Mouse (Mus musculus) liver, embryonic 15.5 days (tissue): ENCODE measurements around the gene Rasgrf1. TPM values are rescaled to one million over a fixed set of nuclear protein-coding genes. Genes with fewer than 3 reads are reported as not detected.

Source experiments
- ATAC-seq: fragments of 200-750 bp; cut with Nextera tagmentation; 2 replicates; pipeline ENCODE4 v1.8.0; 2017; ENCODE audit warnings: moderate number of reproducible peaks, mild to moderate bottlenecking, moderate library complexity; ENCODE audit not compliant: insufficient read depth
- H3K27ac ChIP-seq: fragments of 300-500 bp; sonication (generic); replicated peaks from 2 replicates; pipeline ENCODE4 v1.5.1; 2015; ENCODE audit warnings: mild to moderate bottlenecking, inconsistent platforms
- H3K27me3 ChIP-seq: fragments of 300-500 bp; sonication (generic); 2 replicates; pipeline ENCODE4 v1.6.1; 2015; ENCODE audit warnings: mild to moderate bottlenecking, inconsistent platforms
- H3K36me3 ChIP-seq: fragments of 300-500 bp; sonication (generic); replicated peaks from 2 replicates; pipeline ENCODE4 v1.6.1; 2015; ENCODE audit warnings: moderate library complexity, mild to moderate bottlenecking, inconsistent platforms
- H3K4me1 ChIP-seq: fragments of 300-500 bp; sonication (generic); replicated peaks from 2 replicates; pipeline ENCODE4 v1.6.1; 2015; ENCODE audit warnings: inconsistent platforms
- H3K4me2 ChIP-seq: fragments of 300-500 bp; sonication (generic); 2 replicates; pipeline ENCODE4 v1.6.1; 2015; ENCODE audit warnings: moderate library complexity, mild to moderate bottlenecking, inconsistent platforms
- H3K4me3 ChIP-seq: fragments of 300-500 bp; sonication (generic); replicated peaks from 2 replicates; pipeline ENCODE4 v1.5.1; 2015; ENCODE audit warnings: mild to moderate bottlenecking, inconsistent platforms
- H3K9ac ChIP-seq: fragments of 300-500 bp; sonication (generic); 2 replicates; pipeline ENCODE4 v1.6.1; 2015; ENCODE audit warnings: moderate library complexity, mild to moderate bottlenecking, inconsistent platforms
- H3K9me3 ChIP-seq: fragments of 300-500 bp; sonication (generic); replicated peaks from 2 replicates; pipeline ENCODE4 v1.6.1; 2016; ENCODE audit warnings: inconsistent platforms
- WGBS: fragments of 180-500 bp; shearing (Covaris S2); methylation state at CpG from one replicate; pipeline ENCODE4 v1.1.7; 2015; ENCODE audit warnings: mixed read lengths; ENCODE audit not compliant: insufficient replicate concordance; 5-methylcytosine and 5-hydroxymethylcytosine counted together
- polyA plus RNA-seq: library from polyadenylated mRNA; unstranded; fragments of >200 nt; fragmentation: Nextera tagmentation; extraction: Ambion mirVana; gene quantifications from 2 replicates; pipeline ENCODE4 v1.2.1, GENCODE M21; 2015

Rasgrf1 gene
- polyA plus RNA-seq, 1 experiment from 2014 or later: not detected

GRCm38 (mm10) chr9:89928497-89928896, 18.8 kb downstream of the Rasgrf1 start:
- no peak overlapping the region for H3K27ac ChIP-seq
- H3K4me1 ChIP-seq: no peaks in the 10 kb centered on the region
- no peaks in the 10 kb centered on the region for H3K9me3 ChIP-seq
- H3K27me3 ChIP-seq: no peaks in the 10 kb centered on the region
- H3K9ac ChIP-seq: no peak overlapping the region
- no peak overlapping the region for H3K4me2 ChIP-seq
- no peaks in the 10 kb centered on the region for H3K36me3 ChIP-seq
- H3K4me3 ChIP-seq: no peak overlapping the region
- ATAC-seq: no peak

GRCm38 (mm10) chr9:89940428-89940827, 30.7 kb downstream of the Rasgrf1 start:
- Histone ChIP-seq H3K9ac (no peak overlapping the region), H3K36me3 (no peaks in the 10 kb centered on the region), H3K9me3 (no peaks in the 10 kb centered on the region), H3K27me3 (no peaks in the 10 kb centered on the region), H3K27ac (no peak overlapping the region), H3K4me1 (no peaks in the 10 kb centered on the region), H3K4me2 (no peak overlapping the region), H3K4me3 (no peak overlapping the region)
- WGBS: 27% methylated on average over 1 of the region's 1 CpGs
- ATAC-seq: no peak

GRCm38 (mm10) chr9:89946830-89947229, 37.1 kb downstream of the Rasgrf1 start:
- Histone ChIP-seq H3K4me1 (no peaks in the 10 kb centered on the region), H3K9me3 (no peaks in the 10 kb centered on the region), H3K27me3 (no peaks in the 10 kb centered on the region), H3K4me2 (no peak overlapping the region), H3K9ac (no peak overlapping the region), H3K27ac (no peak overlapping the region), H3K4me3 (no peak overlapping the region), H3K36me3 (no peaks in the 10 kb centered on the region)
- WGBS: 57% methylated on average over 9 of the region's 9 CpGs
- no peak for ATAC-seq

- Histone ChIP-seq H3K4me3 (no peak overlapping the region), H3K4me1 (no peaks in the 10 kb centered on the region), H3K9me3 (no peaks in the 10 kb centered on the region), H3K27ac (no peak overlapping the region), H3K36me3 (no peaks in the 10 kb centered on the region), H3K4me2 (no peak overlapping the region), H3K9ac (no peak overlapping the region), H3K27me3 (no peaks in the 10 kb centered on the region)
- no peak for ATAC-seq
- 42% methylated on average over 5 of the region's 5 CpGs for WGBS
These were observed 38.9 kb downstream of the Rasgrf1 start for GRCm38 (mm10) chr9:89948602-89949001.

- Histone ChIP-seq H3K27me3 (no peaks in the 10 kb centered on the region), H3K36me3 (no peaks in the 10 kb centered on the region), H3K9me3 (no peaks in the 10 kb centered on the region), H3K27ac (no peak overlapping the region), H3K4me2 (no peak overlapping the region), H3K9ac (no peak overlapping the region), H3K4me3 (no peak overlapping the region), H3K4me1 (no peaks in the 10 kb centered on the region)
- ATAC-seq: no peak
- 76% methylated on average over 22 of the region's 22 CpGs for whole genome bisulfite sequencing
These were observed 44.0 kb downstream of the Rasgrf1 start for GRCm38 (mm10) chr9:89953596-89954215.

- no peak overlapping the region for H3K4me2 ChIP-seq
- H3K27ac ChIP-seq: no peak overlapping the region
- H3K4me1 ChIP-seq: no peaks in the 10 kb centered on the region
- 38% methylated on average over 8 of the region's 8 CpGs for WGBS
- H3K4me3 ChIP-seq: no peak overlapping the region
- H3K27me3 ChIP-seq: no peaks in the 10 kb centered on the region
- H3K9ac ChIP-seq: no peak overlapping the region
- H3K9me3 ChIP-seq: no peaks in the 10 kb centered on the region
- ATAC-seq: no peak
- no peaks in the 10 kb centered on the region for H3K36me3 ChIP-seq
These were observed 45.3 kb downstream of the Rasgrf1 start for GRCm38 (mm10) chr9:89954860-89955479.

- H3K9ac ChIP-seq: no peak overlapping the region
- no peaks in the 10 kb centered on the region for H3K36me3 ChIP-seq
- no peaks in the 10 kb centered on the region for H3K4me1 ChIP-seq
- WGBS: 54% methylated on average over 2 of the region's 2 CpGs
- ATAC-seq: no peak
- H3K27ac ChIP-seq: no peak overlapping the region
- no peak overlapping the region for H3K4me3 ChIP-seq
- no peak overlapping the region for H3K4me2 ChIP-seq
- H3K9me3 ChIP-seq: no peaks in the 10 kb centered on the region
- no peaks in the 10 kb centered on the region for H3K27me3 ChIP-seq
These were observed 49.3 kb downstream of the Rasgrf1 start for GRCm38 (mm10) chr9:89958959-89959358.

GRCm38 (mm10) chr9:89964091-89964490, 54.4 kb downstream of the Rasgrf1 start:
- Histone ChIP-seq H3K9ac (no peak overlapping the region), H3K36me3 (no peaks in the 10 kb centered on the region), H3K4me1 (no peaks in the 10 kb centered on the region), H3K27ac (no peak overlapping the region), H3K4me2 (no peak overlapping the region), H3K27me3 (no peaks in the 10 kb centered on the region), H3K9me3 (no peaks in the 10 kb centered on the region), H3K4me3 (no peak overlapping the region)
- 58% methylated on average over 4 of the region's 4 CpGs for WGBS
- ATAC-seq: no peak

- H3K36me3 ChIP-seq: no peaks in the 10 kb centered on the region
- no peaks in the 10 kb centered on the region for H3K27me3 ChIP-seq
- 54% methylated on average over 4 of the region's 4 CpGs for WGBS
- H3K9ac ChIP-seq: no peak overlapping the region
- H3K27ac ChIP-seq: no peak overlapping the region
- no peak for ATAC-seq
- no peak overlapping the region for H3K4me2 ChIP-seq
- H3K9me3 ChIP-seq: no peaks in the 10 kb centered on the region
- no peaks in the 10 kb centered on the region for H3K4me1 ChIP-seq
- H3K4me3 ChIP-seq: no peak overlapping the region
These were observed 58.0 kb downstream of the Rasgrf1 start for GRCm38 (mm10) chr9:89967716-89968115.

- Histone ChIP-seq H3K4me1 (no peaks in the 10 kb centered on the region), H3K9ac (no peak overlapping the region), H3K27me3 (no peaks in the 10 kb centered on the region), H3K36me3 (no peaks in the 10 kb centered on the region), H3K4me2 (no peak overlapping the region), H3K9me3 (no peaks in the 10 kb centered on the region), H3K27ac (no peak overlapping the region), H3K4me3 (no peak overlapping the region)
- ATAC-seq: no peak
- 61% methylated on average over 6 of the region's 6 CpGs for WGBS
These were observed 59.2 kb downstream of the Rasgrf1 start for GRCm38 (mm10) chr9:89968836-89969450.

GRCm38 (mm10) chr9:89970271-89970670, 60.6 kb downstream of the Rasgrf1 start:
- no peak overlapping the region for H3K4me2 ChIP-seq
- H3K27ac ChIP-seq: no peak overlapping the region
- H3K27me3 ChIP-seq: no peaks in the 10 kb centered on the region
- no peak for ATAC-seq
- 78% methylated on average over 10 of the region's 10 CpGs for WGBS
- no peaks in the 10 kb centered on the region for H3K9me3 ChIP-seq
- H3K9ac ChIP-seq: no peak overlapping the region
- H3K4me3 ChIP-seq: no peak overlapping the region
- H3K36me3 ChIP-seq: no peaks in the 10 kb centered on the region
- H3K4me1 ChIP-seq: no peaks in the 10 kb centered on the region
